Mouse (Mus musculus): ENCODE measurements at regions not wholly inside any gene's neighbourhood (a gene's known extent, or its start where the extent isn't known, plus 50 kb on each side); places are given as distances from the start of the nearest gene placed in this dataset.

DNA sequence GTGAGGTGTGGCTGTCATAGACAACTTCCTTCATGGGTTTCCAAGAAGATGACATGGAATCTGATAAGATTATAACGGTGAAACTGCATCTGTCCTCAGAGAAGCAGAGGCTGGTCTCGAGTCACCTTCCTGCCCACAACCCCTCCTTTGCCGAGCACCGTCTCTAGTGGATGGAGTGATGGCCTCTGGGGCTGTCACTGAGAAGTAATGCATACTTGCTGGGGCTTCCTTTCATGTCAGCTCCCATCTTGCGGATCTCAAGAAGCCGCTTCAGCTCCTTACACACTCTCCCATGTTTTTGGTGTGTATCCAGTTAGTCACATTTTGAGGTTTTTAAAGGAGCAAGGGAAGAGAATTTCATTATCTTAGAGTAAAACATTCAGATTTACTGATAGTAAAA, 84.7 kb downstream of the Cxcl12 start:
- no peak for TF ChIP-seq CTCF (IDR thresholded peaks at IDR 0.05; ENCODE audit: low read depth, low read length)
- TF ChIP-seq POLR2A (IDR thresholded peaks at IDR 0.05; ENCODE audit: borderline replicate concordance, low read depth, low read length): no peak
